Mouse (Mus musculus): ENCODE results near the gene Dnah12.

GRCm38 (mm10) chr14:26662488-26662887 lies 30.6 kb upstream of the Dnah12 start:
- TF ChIP-seq MYOG (IDR thresholded peaks at IDR 0.05; ENCODE audit: control insufficient read depth in 1 of 3, insufficient read depth in 1 of 3, insufficient read length in 2 of 3, low read depth in 2 of 3), result no peak
- TF ChIP-seq POLR2A (IDR thresholded peaks at IDR 0.05; ENCODE audit: insufficient read length, low read depth), result no peak
- no peak for TF ChIP-seq USF1 (IDR thresholded peaks at IDR 0.05; ENCODE audit: low read depth)
- TF ChIP-seq REST (IDR thresholded peaks at IDR 0.05; ENCODE audit: insufficient read depth, insufficient read length), result no peak
- TF ChIP-seq E2F4 (IDR thresholded peaks at IDR 0.05; ENCODE audit: insufficient read depth), result no peak
- TF ChIP-seq POLR2AphosphoS2 (IDR thresholded peaks at IDR 0.05; ENCODE audit: insufficient read length, low read depth), result no peak

Measured in myocyte (in vitro differentiated cells).